Mouse (Mus musculus) bone marrow, adult 2 months (tissue): ENCODE data around the gene Adamts20. TPM values are rescaled to one million over a fixed set of nuclear protein-coding genes. Genes with fewer than 3 reads are reported as not detected.
A peak's percentile ranks its signal among the peaks of the same experiment; 100 is the strongest.

ENCODE experiments used
- H3K27ac ChIP-seq: fragments of 200-500 bp; 2 replicates; pipeline ENCODE4 v1.5.1; 2012; ENCODE audit warnings: low read depth, mild to moderate bottlenecking, control low read depth, inconsistent platforms, low read length; ENCODE audit not compliant: control insufficient read depth, poor library complexity, insufficient read depth
- H3K4me1 ChIP-seq: fragments of 200-500 bp; 2 replicates; pipeline ENCODE4 v1.6.1; 2011; ENCODE audit warnings: low read length; ENCODE audit not compliant: control insufficient read depth, insufficient read depth
- H3K4me3 ChIP-seq: fragments of 200-500 bp; replicated peaks from 2 replicates; pipeline ENCODE3; 2011; ENCODE audit warnings: mild to moderate bottlenecking, low read depth, low read length, control low read depth; ENCODE audit not compliant: control insufficient read depth
- CTCF ChIP-seq: fragments of 200-500 bp; IDR thresholded peaks from 2 replicates; pipeline ENCODE4 v1.5.1; 2011; ENCODE audit warnings: low read length, control low read depth; ENCODE audit not compliant: control insufficient read depth, insufficient read depth
- POLR2A ChIP-seq: fragments of 200-500 bp; IDR thresholded peaks from 2 replicates; pipeline ENCODE4 v1.6.1; 2011; ENCODE audit warnings: low read depth, mild to moderate bottlenecking, control low read depth, low read length, borderline replicate concordance; ENCODE audit not compliant: control insufficient read depth
- WGBS: fragments of 180-500 bp; shearing (Covaris S2); methylation state at CpG from one replicate; pipeline ENCODE4 v1.1.7; 2018; 5-methylcytosine and 5-hydroxymethylcytosine counted together
- polyA plus RNA-seq: library from polyadenylated mRNA; stranded (reverse); fragments of >200 nt; gene quantifications from 2 replicates; pipeline ENCODE4 v1.2.4, GENCODE M21; 2011; ENCODE audit warnings: low replicate concordance; ENCODE audit not compliant: missing spikeins, insufficient read depth, insufficient read length

Gene Adamts20
- polyA plus RNA-seq, 1 experiment, result not detected

DNA sequence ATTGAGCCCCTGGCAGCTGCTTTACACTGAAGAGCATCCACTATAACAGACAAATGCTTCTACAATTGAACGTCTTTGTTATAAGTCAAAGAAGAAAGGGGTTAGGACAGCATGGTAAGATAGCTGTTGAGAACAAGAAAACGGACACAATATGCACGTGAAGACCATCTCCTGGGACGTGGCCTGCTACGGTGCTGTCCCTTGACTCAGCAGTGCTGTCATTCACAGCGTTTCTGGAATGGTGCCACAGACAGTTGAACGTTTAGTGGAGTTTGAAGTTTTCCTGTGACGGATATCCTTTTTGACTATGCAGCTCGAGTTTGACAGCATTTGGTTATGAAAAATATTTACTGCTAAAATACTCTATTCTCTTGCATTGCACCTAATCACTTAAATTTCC lies 157.3 kb downstream of the Adamts20 start:
- Histone ChIP-seq H3K27ac (no peak overlapping the region), H3K4me3 (no peak overlapping the region), H3K4me1 (no peaks in the 10 kb centered on the region; the same call in 1 of the 2 replicates)
- TF ChIP-seq CTCF, result no peak
- TF ChIP-seq POLR2A, result no peak
- WGBS, result 48% methylated on average over 9 of the region's 9 CpGs

DNA sequence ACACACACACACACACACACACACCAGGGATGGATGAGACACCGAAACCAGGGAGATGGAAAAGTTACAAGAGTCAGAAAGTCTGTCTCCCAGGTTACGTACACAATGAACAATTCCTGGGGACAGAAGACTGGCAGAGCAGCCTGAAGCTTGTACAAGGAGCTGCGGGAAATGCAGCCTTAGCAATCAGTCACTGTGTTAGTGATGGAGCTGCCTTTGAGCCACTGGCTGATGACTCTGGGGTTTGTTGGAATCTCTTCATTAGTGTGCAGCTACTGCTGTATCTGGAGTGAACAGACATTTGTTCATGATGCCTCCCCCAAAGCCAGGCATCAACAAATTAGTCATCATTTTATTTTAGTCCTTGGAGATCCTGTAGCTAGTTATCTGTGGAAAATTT lies 162.1 kb downstream of the Adamts20 start:
- Histone ChIP-seq H3K4me1 (no peaks in the 10 kb centered on the region; the same call in 1 of the 2 replicates), H3K4me3 (no peak overlapping the region), H3K27ac (no peak overlapping the region)
- WGBS, result 86% methylated on average over 3 of the region's 3 CpGs
- TF ChIP-seq POLR2A (no peak), CTCF (no peak)

DNA sequence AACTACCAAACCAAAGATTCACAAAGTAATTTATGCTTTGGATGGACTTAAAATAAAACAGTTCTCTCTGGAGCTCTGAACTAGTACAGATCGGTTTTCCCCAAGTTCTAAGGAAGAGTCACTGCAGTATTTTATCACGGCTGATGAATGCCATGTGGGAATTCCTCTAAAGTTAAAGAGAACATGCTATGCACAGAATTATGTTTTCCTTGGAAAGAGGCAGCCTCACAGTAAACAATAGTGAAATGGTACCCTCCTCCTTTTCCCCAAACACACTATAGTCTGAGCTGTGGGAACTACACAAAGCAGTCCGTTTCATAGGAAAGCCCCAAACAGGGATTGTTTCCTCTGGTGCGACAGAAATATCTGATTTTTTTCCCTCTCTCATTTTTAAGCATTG lies 171.1 kb downstream of the Adamts20 start:
- H3K27ac ChIP-seq, result no peak overlapping the region
- no peak overlapping the region for H3K4me3 ChIP-seq
- WGBS, result 68% methylated on average over 4 of the region's 4 CpGs
- no peaks in the 10 kb centered on the region for H3K4me1 ChIP-seq
- TF ChIP-seq CTCF (no peak), POLR2A (no peak)

DNA sequence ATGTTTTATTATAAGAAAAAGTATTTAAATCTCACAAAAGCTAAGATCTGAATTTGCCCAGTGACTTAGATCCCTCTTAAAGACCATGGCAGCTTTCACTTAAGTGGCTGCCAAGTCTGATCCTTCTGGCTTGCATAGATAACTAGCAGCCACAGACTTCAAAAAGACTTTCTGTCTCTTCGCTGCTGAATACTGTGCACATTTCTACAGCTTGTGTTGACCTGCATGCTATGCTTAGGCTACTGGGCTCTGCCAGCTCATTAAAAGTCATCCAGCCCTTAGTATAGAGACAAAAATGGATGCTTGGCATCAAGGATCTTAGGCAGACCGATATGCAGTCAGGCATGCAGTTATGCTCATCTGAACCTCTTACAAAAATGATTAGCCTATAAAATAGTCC lies 177.2 kb downstream of the Adamts20 start:
- Histone ChIP-seq H3K4me1 (no peaks in the 10 kb centered on the region), H3K4me3 (no peak overlapping the region), H3K27ac (no peak overlapping the region)
- TF ChIP-seq CTCF, result no peak
- TF ChIP-seq POLR2A, result no peak
- 82% methylated on average over 2 of the region's 2 CpGs for WGBS

DNA sequence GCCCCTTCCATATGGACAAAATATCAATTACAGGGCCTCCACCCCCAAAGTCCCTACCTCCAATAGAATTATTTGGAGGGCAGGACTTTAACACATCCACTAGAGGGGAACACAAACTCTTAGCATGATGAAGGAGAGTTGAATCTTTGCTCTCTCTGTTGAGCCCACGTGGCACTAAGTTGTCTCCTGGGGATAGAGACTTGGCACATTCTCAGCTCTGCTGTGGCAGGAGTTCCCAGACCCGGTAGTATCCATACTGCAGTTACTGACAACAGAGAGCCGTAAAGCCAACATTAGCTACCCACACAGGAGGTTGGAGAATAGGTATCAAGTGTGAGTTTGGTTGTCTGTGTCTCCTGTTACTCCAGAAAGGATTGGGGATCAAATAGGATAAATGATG lies 177.7 kb downstream of the Adamts20 start:
- no peaks in the 10 kb centered on the region for H3K4me1 ChIP-seq

DNA sequence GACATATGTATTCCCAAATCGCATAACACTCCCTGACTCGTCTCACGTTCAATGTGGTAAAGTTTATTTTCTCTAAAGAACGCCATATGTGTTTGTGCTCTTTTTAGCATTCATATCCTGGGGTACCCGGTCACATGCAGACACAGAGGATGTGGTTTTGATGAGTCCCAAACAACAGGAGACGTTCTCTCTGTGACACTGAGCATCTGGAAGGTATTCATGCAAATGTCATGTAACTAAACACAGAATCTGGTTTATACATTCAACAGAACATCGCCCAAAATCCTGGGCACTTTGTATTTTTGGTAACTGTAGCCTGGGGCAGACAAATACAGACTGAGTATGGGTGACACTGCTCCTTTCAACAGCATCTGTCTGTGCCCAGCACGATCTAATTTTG lies 188.8 kb downstream of the Adamts20 start:
- H3K27ac ChIP-seq, result no peak overlapping the region
- H3K4me3 ChIP-seq, result no peak overlapping the region
- no peak for TF ChIP-seq CTCF
- no peak for TF ChIP-seq POLR2A
- WGBS, result 66% methylated on average over 8 of the region's 8 CpGs
- H3K4me1 ChIP-seq, result no peaks in the 10 kb centered on the region

More for the DNA sequence above, 177.7 kb downstream of the Adamts20 start:
- no peak overlapping the region for H3K27ac ChIP-seq
- WGBS, result 63% methylated on average over 3 of the region's 3 CpGs
- H3K4me3 ChIP-seq, result no peak overlapping the region
- TF ChIP-seq CTCF (no peak), POLR2A (no peak)

DNA sequence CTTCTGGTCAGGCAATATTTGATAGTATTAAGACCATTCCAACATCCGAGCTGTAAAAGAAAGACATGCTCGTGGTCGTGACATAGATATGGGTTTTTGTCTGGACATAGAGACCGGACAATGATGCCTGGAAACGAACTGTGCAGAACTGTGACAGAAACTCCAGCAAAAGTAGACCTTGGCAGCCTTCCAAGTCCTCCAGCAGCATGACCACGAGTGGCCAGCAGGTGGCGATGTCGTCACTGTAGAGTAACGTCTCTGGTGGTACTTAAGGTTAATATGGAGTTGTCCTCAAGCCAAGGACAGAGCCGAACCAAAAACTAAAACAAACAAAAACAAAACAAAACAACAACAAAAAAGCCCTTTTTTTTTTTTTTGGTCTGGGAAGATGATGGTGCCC lies 199.6 kb downstream of the Adamts20 start:
- no peak overlapping the region for H3K4me3 ChIP-seq
- H3K27ac ChIP-seq, result no peak overlapping the region
- 26% methylated on average over 10 of the region's 10 CpGs for WGBS
- no peaks in the 10 kb centered on the region for H3K4me1 ChIP-seq
- peak; percentile 85 for TF ChIP-seq CTCF
- no peak for TF ChIP-seq POLR2A

DNA sequence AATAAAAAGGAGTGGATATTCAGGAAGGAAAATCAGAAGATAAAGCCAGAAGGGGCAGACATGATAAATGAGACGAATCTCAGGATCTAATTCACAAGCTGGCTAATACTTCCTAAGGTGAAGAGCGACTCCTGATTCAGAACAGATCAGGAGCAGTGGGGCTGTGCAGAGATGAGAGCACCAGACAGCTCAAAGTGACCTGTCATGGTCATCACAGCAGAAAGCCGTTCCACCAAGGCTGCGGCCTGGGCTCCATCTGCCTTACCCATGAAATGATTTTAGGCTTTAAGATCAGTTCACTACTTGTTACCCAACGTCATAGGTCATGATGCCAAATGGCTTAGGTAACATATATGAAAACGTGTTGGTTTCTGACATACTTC lies 200.7 kb downstream of the Adamts20 start:
- no peak overlapping the region for H3K4me3 ChIP-seq
- H3K4me1 ChIP-seq, result no peaks in the 10 kb centered on the region
- no peak for TF ChIP-seq POLR2A
- no peak for TF ChIP-seq CTCF
- no peak overlapping the region for H3K27ac ChIP-seq
- WGBS, result 59% methylated on average over 6 of the region's 6 CpGs

DNA sequence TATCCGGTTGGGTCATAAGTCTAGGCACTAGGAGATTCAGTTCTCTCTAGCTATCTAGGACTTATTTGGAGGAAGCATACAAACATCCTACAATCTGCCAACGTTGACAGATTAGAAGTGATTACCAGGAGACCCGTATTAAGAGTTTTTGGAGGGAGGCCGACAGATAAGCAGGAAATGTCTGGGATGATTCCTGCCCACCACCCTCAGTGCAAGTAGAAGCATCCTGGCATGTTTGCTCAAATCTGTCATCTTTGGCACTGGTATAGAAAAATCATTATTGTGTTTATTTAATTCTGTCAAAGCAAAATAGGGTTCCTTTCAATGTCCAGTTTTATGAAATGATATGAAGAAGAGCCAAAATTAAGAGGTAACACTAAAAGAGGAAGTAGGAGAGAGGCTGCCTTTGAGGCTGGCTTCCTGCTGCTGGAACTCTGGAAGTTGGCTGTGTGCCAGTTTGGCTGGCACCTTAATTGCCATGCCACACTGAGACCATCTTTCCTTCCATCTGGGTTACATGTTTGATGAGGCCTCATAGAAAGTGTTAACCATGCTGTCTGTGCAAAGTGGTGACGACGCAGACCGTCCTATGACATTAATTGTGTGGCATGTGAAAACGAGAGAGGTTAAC lies 201.2 kb downstream of the Adamts20 start:
- WGBS, result 43% methylated on average over 8 of the region's 8 CpGs
- Histone ChIP-seq H3K4me1 (no peaks in the 10 kb centered on the region), H3K27ac (no peak overlapping the region), H3K4me3 (no peak overlapping the region)
- no peak for TF ChIP-seq POLR2A
- TF ChIP-seq CTCF, result no peak
